Comparison of ENCODE assay signal across 18 mouse cellular contexts in the genomic region with DNA sequence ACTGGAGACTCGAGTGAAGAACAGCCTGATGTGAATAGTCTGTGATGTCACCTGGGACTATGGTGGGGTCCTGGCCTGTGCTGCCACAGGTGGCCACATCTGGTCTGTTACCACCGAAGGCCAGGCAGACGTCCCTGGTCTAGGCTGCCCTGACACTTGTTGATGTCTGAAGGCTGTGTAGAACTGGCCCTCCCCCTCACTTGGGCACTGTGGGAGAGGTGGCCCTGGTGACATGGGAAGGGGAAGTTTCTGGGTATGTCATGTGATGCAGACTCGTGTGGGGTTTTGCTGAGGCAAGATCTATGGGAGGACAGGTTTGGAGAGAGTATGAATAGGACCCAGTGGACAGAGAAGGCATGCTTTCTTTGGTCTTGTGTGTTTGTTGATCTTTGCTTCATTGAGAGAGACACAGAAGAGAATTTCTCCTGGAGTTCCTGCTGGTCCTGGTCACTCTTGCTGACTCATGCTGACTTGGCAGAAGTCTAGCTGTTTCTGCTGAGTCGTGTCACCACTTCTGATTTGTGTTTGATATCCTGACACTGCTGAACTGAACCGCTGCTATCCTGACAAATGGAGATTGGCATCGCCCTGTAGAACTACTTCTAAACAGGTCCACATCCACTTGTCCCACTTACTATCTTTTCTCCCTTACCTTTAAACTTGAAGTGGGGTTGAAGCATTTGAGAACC.
DNase-seq lines count a peak whose midpoint lies in the region; ATAC-seq and TF ChIP-seq lines count a peak whose summit lies in the region.
"Had no signal": no experiment of that assay in that cellular context is flagged by ENCODE, and none has a peak within 500 bp of the region (broad histone marks: within the 10 kb centered on the region; RNA-seq: fewer than 3 reads in every experiment).

No protein-coding gene starts in this region.

- no peak overlapping the region for H3K4me3 ChIP-seq in heart, embryonic 14.5 days (ENCODE audit: control insufficient read depth in 1 of 2, insufficient read depth in 1 of 2, low read depth in 1 of 2, low read length in 2 of 2)
- no peak overlapping the region for H3K4me3 ChIP-seq in liver, embryonic 14.5 days (ENCODE audit: insufficient read depth in 1 of 2, low read depth in 2 of 2, low read length in 2 of 2)
- H3K4me3 ChIP-seq: heart, embryonic 15.5 days; liver, embryonic 15.5 days had no signal

- no peak for DNase-seq in heart, postnatal 10 days
- peak; percentile 41 for DNase-seq in R1 (ENCODE audit: low read depth, low spot score)
- peak; percentile 14 for DNase-seq in adrenal gland, postnatal 25 days
- DNase-seq in liver, embryonic 14.5 days (ENCODE audit: low read depth in 3 of 3, low spot score in 3 of 3): peak in 1 of 3 experiments; percentile 20
- DNase-seq in right cerebral cortex, postnatal 25 days: no peak
- no peak for DNase-seq in frontal cortex, postnatal 36 days (ENCODE audit: low spot score in 2 of 2)
- DNase-seq: cerebellum, adult 8-10 months; gastrocnemius, postnatal 10 days; kidney, adult 8-10 months; kidney, postnatal 25 days; lung, postnatal 14 days; right cerebral cortex, postnatal 14 days; thymus, postnatal 14 days had no signal

- no peak overlapping the region for H3K9ac ChIP-seq in heart, embryonic 14.5 days (ENCODE audit: low read length)
- no peak overlapping the region for H3K9ac ChIP-seq in liver, embryonic 14.5 days (replicated peaks)
- H3K9ac ChIP-seq: heart, embryonic 15.5 days; liver, embryonic 15.5 days had no signal

- TF ChIP-seq EP300 in liver, embryonic 14.5 days (IDR thresholded peaks at IDR 0.05; ENCODE audit: low read depth): no peak

- H3K36me3 ChIP-seq in heart, embryonic 14.5 days (ENCODE audit: control insufficient read depth, insufficient read depth, low read length): no peaks in the 10 kb centered on the region
- H3K36me3 ChIP-seq in liver, embryonic 14.5 days (replicated peaks; ENCODE audit: control insufficient read depth, insufficient read depth, low read depth): no peaks in the 10 kb centered on the region
- H3K36me3 ChIP-seq: heart, embryonic 15.5 days; liver, embryonic 15.5 days had no signal

- no peaks in the 10 kb centered on the region for H3K27me3 ChIP-seq in heart, embryonic 14.5 days (ENCODE audit: control insufficient read depth, insufficient read depth, low read length)
- no peaks in the 10 kb centered on the region for H3K27me3 ChIP-seq in liver, embryonic 14.5 days (ENCODE audit: control insufficient read depth, insufficient read depth, low read length)
- H3K27me3 ChIP-seq: heart, embryonic 15.5 days; liver, embryonic 15.5 days had no signal

- H3K4me2 ChIP-seq in heart, embryonic 14.5 days (ENCODE audit: low read length): no peak overlapping the region
- H3K4me2 ChIP-seq in liver, embryonic 14.5 days (ENCODE audit: low read depth): no peak overlapping the region
- H3K4me2 ChIP-seq: heart, embryonic 15.5 days; liver, embryonic 15.5 days had no signal

- ATAC-seq in heart, embryonic 14.5 days (ENCODE audit: insufficient number of reproducible peaks, insufficient read depth, low FRiP score, low read depth): peak; percentile 31; the same call in 1 of the 2 replicates
- 0 out of 2 replicates have a peak, but pooled peaks have one; percentile 18 for ATAC-seq in liver, embryonic 14.5 days (ENCODE audit: insufficient read depth)
- ATAC-seq: Patski had no signal

- H3K27ac ChIP-seq in heart, embryonic 14.5 days (replicated peaks in 1 of 2; ENCODE audit: control insufficient read depth in 1 of 2, insufficient read depth in 1 of 2, low read depth in 2 of 2, low read length in 2 of 2): no peak overlapping the region
- H3K27ac ChIP-seq in liver, embryonic 14.5 days: no peak overlapping the region
- H3K27ac ChIP-seq: heart, embryonic 15.5 days; liver, embryonic 15.5 days; stomach, postnatal 0 days had no signal

- no peaks in the 10 kb centered on the region for H3K9me3 ChIP-seq in heart, embryonic 14.5 days (ENCODE audit: control insufficient read depth, low read length)
- no peaks in the 10 kb centered on the region for H3K9me3 ChIP-seq in liver, embryonic 14.5 days (ENCODE audit: control insufficient read depth, low read length)
- H3K9me3 ChIP-seq: heart, embryonic 15.5 days; liver, embryonic 15.5 days had no signal

- TF ChIP-seq CTCF in liver, embryonic 14.5 days (IDR thresholded peaks at IDR 0.05; ENCODE audit: low read depth): no peak

- 62% methylated on average over 7 of the region's 7 CpGs for WGBS in heart, embryonic 14.5 days
- WGBS in liver, embryonic 14.5 days (ENCODE audit: insufficient replicate concordance): 41% methylated on average over 7 of the region's 7 CpGs

- no peaks in the 10 kb centered on the region for H3K4me1 ChIP-seq in heart, embryonic 14.5 days (ENCODE audit: control insufficient read depth in 2 of 2, insufficient read depth in 2 of 2, low read length in 2 of 2)
- H3K4me1 ChIP-seq in liver, embryonic 14.5 days (replicated peaks; ENCODE audit: control insufficient read depth in 2 of 2, insufficient read depth in 2 of 2, low read length in 1 of 2): no peaks in the 10 kb centered on the region
- H3K4me1 ChIP-seq: heart, embryonic 15.5 days; liver, embryonic 15.5 days had no signal

- intact Hi-C loops in heart, postnatal 10 days (cut with DNase I): no loop called here

Comparison
In these comparisons a context has a peak if more than half of its experiments do, and no peak if none do; other contexts are left out.
1. DNase-seq: peak in R1 (single experiment) and adrenal gland, postnatal 25 days (single experiment); none in heart, postnatal 10 days (0 of 2), right cerebral cortex, postnatal 25 days (single experiment) and frontal cortex, postnatal 36 days (0 of 2).